Mouse (Mus musculus): ENCODE results near the gene Lce3d.

DNA sequence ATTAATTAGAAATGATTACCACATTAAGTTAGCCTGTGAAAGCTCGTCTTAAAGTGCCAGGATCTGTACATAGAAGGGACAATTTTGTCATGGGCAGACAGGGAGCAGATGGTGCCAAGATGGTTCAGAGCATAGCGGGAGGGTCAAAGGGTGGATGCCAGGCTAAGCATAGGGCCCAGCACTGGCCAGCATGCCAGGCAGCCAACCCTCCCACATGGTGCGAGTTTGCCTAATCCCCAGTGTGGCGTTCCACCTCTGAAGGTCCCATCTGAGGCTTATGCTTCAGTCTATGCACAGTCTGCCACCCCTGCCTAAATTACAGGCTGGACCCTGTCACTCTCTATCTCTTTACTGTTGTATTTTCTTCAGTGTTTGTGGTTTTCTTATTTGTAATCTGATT, 45.7 kb downstream of the Lce3d start:
- TF ChIP-seq CTCF (IDR thresholded peaks at IDR 0.05; ENCODE audit: borderline replicate concordance, insufficient read depth, low read length) (no peak), POLR2A (IDR thresholded peaks at IDR 0.05; ENCODE audit: low read depth, low read length) (no peak)
